Mouse (Mus musculus) neural tube, embryonic 13.5 days (tissue): Measurements from ENCODE around the gene Aff3. TPM values are rescaled to one million over a fixed set of nuclear protein-coding genes. Genes with fewer than 3 reads are reported as not detected.
A peak's percentile ranks its signal among the peaks of the same experiment; 100 is the strongest.

Experiments
- ATAC-seq: fragments of 200-750 bp; cut with Nextera tagmentation; 2 replicates; pipeline ENCODE4 v1.8.0; 2017; ENCODE audit warnings: low read depth, mild to moderate bottlenecking, moderate TSS enrichment, moderate library complexity
- H3K27ac ChIP-seq: fragments of 300-500 bp; sonication (generic); replicated peaks from 2 replicates; pipeline ENCODE4 v1.5.1; 2015; ENCODE audit warnings: moderate library complexity, mild to moderate bottlenecking, inconsistent platforms
- H3K27me3 ChIP-seq: fragments of 300-500 bp; sonication (generic); 2 replicates; pipeline ENCODE4 v1.6.1; 2015; ENCODE audit warnings: mild to moderate bottlenecking, inconsistent platforms
- H3K36me3 ChIP-seq: fragments of 300-500 bp; sonication (generic); 2 replicates; pipeline ENCODE4 v1.6.1; 2015; ENCODE audit warnings: mild to moderate bottlenecking, inconsistent platforms
- H3K4me1 ChIP-seq: fragments of 300-500 bp; sonication (generic); replicated peaks from 2 replicates; pipeline ENCODE4 v1.6.1; 2015; ENCODE audit warnings: inconsistent platforms
- H3K4me2 ChIP-seq: fragments of 300-500 bp; sonication (generic); 2 replicates; pipeline ENCODE4 v1.6.1; 2015; ENCODE audit warnings: inconsistent platforms, mild to moderate bottlenecking, moderate library complexity
- H3K4me3 ChIP-seq: fragments of 300-500 bp; sonication (generic); 2 replicates; pipeline ENCODE4 v1.5.1; 2015; ENCODE audit warnings: mild to moderate bottlenecking, inconsistent platforms
- H3K9ac ChIP-seq: fragments of 300-500 bp; sonication (generic); 2 replicates; pipeline ENCODE4 v1.6.1; 2015; ENCODE audit warnings: moderate library complexity, mild to moderate bottlenecking, inconsistent platforms
- H3K9me3 ChIP-seq: fragments of 300-500 bp; sonication (generic); 2 replicates; pipeline ENCODE4 v1.6.1; 2016; ENCODE audit warnings: inconsistent platforms
- WGBS: fragments of 180-500 bp; shearing (Covaris S2); methylation state at CpG from one replicate; pipeline ENCODE4 v1.1.7; 2015; 5-methylcytosine and 5-hydroxymethylcytosine counted together
- polyA plus RNA-seq: library from polyadenylated mRNA; unstranded; fragments of >200 nt; fragmentation: Nextera tagmentation; extraction: Ambion mirVana; gene quantifications from 2 replicates; pipeline ENCODE4 v1.2.1, GENCODE M21; 2015

Aff3 gene
- polyA plus RNA-seq, 1 experiment from 2014 or later: 32.1 TPM

DNA sequence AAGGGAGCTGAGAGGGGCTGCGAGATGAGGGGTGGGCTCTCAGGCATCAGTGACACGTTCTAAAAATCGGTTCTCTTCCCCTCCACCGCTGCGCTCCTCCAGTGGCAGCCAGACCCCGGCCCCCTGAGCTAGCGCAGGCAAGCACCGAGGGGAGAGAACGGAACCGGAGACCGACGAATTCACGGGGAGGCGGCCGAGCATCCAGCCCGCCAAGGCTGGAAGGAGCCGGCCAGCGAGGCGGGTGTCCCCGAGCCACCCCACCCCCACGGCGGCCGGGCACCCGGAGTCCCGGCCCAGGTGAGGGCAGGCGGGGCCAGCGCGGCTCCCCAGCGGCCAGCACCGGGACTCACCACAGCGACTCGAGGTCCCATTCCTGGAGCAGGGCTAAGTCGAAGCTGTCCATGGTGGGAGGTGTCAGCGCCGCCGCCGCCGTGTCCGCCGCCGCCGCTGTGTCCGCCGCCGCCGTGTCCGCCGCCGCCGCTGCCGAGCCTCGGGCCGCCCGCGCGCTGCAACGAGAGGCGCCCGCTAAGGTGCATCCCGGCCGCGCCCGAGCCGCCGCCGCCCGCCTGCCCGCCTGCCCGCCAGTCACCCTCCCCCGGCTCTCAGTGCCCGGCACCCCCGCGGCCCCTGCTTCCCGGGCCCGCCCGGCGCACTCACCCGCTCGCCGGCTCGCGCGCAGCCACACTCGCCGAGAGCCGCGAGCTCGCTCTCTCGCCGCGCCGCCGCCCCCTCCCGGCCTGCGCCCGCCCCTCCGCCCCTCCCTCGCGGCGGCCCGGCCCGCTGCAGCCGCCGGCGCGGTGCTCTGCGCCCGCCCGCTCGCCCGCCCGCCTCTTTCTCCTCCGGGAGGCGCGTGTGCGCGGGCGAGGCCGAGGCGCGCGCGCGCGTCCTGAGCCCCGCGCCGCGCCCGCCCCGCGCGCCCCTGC is 37.8 kb downstream of the Aff3 start:
- ATAC-seq: peak; percentile 89
- peak overlapping the region; percentile 84 for H3K4me2 ChIP-seq
- H3K36me3 ChIP-seq: 0 out of 2 replicates have a peak, but pooled peaks cover 4% of the 10 kb centered on the region
- H3K9me3 ChIP-seq: no peaks in the 10 kb centered on the region
- peak overlapping the region; percentile 98 for H3K27ac ChIP-seq
- peak overlapping the region; percentile 97 for H3K9ac ChIP-seq
- WGBS: under 1% methylated on average over 65 of the region's 133 CpGs
- peak overlapping the region; percentile 93 for H3K4me3 ChIP-seq
- peaks cover 77% of the 10 kb centered on the region for H3K4me1 ChIP-seq
- H3K27me3 ChIP-seq: 0 out of 2 replicates have a peak, but pooled peaks cover 2% of the 10 kb centered on the region

DNA sequence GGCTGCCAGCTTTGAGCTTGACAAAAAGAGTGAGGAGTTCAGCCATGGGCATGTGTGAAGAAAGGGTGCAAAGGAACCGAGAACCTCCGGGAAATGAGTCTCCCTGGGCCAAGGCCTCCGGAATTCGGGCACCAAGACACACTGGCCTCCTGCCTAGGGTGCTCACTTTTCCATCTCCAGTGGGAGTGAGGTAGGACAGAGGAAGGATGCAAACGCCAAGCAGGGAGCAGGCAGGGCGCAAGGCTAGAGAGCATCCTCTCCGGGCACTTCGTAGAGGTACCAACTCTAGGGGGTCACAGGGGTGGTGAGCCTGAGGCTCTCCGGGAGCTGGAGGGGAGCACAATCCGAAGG is 38.4 kb downstream of the Aff3 start:
- peak overlapping the region; percentile 84 for H3K4me2 ChIP-seq
- H3K4me1 ChIP-seq: peaks cover 77% of the 10 kb centered on the region
- no peaks in the 10 kb centered on the region for H3K9me3 ChIP-seq
- 0 out of 2 replicates have a peak, but pooled peaks cover 2% of the 10 kb centered on the region for H3K27me3 ChIP-seq
- H3K9ac ChIP-seq: peak overlapping the region; percentile 97
- H3K4me3 ChIP-seq: peak overlapping the region; percentile 93
- peak; percentile 28 for ATAC-seq
- WGBS: 0% methylated on average over 10 of the region's 10 CpGs
- H3K36me3 ChIP-seq: peaks cover 9% of the 10 kb centered on the region; the same call in 1 of the 2 replicates
- H3K27ac ChIP-seq: peak overlapping the region; percentile 98

DNA sequence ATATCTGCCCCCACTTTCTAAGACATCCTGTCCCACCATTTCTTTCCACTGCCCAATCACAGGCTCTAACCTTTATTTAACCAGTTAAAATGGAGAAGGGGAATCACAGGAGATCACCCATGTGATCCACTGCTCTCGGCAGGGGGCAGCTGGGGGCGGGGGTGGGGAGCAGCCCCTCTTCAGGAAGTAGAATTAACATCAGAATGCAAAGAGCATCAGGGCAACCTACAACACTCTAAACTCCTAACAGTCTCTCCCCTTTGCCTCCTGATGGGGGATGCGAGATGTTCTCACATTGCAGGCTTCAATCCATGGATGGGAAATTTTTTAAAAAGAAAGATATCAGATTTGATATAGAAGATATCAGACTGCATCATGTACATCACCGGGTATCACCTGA is 42.9 kb downstream of the Aff3 start:
- Histone ChIP-seq H3K4me1 (peaks cover 68% of the 10 kb centered on the region), H3K9ac (no peak overlapping the region), H3K4me2 (no peak overlapping the region), H3K27ac (no peak overlapping the region), H3K27me3 (no peaks in the 10 kb centered on the region), H3K9me3 (no peaks in the 10 kb centered on the region), H3K4me3 (no peak overlapping the region), H3K36me3 (peaks cover 17% of the 10 kb centered on the region)
- no peak for ATAC-seq
- WGBS: 39% methylated on average over 4 of the region's 4 CpGs

DNA sequence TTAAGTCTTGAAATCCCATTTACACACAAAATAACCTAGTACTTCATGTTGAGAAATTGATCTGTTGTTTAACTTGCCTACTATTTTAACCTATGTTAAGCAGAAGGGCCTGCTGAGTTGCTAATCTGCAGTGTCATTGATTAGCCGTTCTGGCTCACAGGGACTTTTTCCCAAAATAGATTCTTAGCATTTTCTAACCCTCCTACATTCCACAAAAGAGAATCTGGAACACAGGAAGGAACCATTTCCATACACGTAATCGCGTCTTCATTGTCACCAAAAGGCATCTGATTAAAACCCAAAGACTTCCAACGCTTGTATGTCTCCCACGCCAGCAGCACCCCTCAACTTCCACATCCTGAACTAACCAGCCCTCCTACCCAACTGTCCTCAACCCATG is 44.4 kb downstream of the Aff3 start:
- Histone ChIP-seq H3K4me3 (no peak overlapping the region), H3K27me3 (no peaks in the 10 kb centered on the region), H3K9me3 (no peaks in the 10 kb centered on the region), H3K9ac (no peak overlapping the region), H3K4me1 (peaks cover 70% of the 10 kb centered on the region), H3K4me2 (no peak overlapping the region), H3K27ac (no peak overlapping the region), H3K36me3 (peaks cover 17% of the 10 kb centered on the region)
- ATAC-seq: no peak
- 91% methylated on average over 6 of the region's 6 CpGs for WGBS

DNA sequence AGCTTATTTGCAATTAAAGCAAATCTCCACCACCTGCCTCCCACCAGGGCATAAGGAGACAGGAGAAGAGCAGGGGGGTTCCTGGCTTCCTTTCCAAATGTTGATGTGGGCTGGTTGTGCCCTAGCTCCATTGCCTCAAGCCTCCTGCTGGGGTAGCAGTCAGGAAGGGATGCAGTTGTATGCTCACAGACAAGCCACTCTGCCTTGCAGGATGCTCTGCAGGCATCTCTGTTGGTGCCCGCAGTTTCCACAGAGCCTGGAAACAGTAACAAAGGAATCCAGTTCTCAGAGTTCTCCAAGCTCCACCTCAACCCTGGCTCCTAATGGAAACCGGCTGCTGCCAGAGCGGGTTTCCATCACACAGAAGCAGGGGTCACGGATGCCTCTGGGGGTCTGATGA is 58.0 kb downstream of the Aff3 start:
- 8% methylated on average over 4 of the region's 4 CpGs for WGBS
- Histone ChIP-seq H3K4me1 (peaks cover 26% of the 10 kb centered on the region), H3K9ac (peak overlapping the region; percentile 47), H3K4me3 (no peak overlapping the region), H3K4me2 (no peak overlapping the region), H3K27ac (peak overlapping the region; percentile 87), H3K27me3 (no peaks in the 10 kb centered on the region), H3K36me3 (no peaks in the 10 kb centered on the region), H3K9me3 (no peaks in the 10 kb centered on the region)
- ATAC-seq: peak; percentile 79

DNA sequence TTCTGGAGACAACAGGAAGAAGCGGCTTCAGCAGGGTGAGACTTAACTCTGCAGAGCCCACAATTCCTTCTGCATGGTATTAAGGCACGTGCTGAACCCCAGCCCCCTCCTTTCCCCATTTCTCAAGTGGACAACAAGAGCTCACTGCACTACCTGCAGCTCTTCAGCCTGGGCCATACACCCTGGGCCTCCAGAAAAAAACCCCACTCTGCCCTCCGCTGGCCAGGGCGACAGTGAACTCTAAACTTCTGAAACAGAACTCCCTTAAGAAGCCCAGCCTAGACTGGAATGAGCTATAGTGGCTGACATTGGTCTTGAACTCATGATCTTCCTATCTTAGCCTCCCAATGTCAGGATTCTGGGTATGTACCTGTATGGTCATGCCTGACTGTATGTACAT is 59.3 kb downstream of the Aff3 start:
- Histone ChIP-seq H3K4me2 (no peak overlapping the region), H3K36me3 (no peaks in the 10 kb centered on the region), H3K27me3 (no peaks in the 10 kb centered on the region), H3K9ac (no peak overlapping the region), H3K27ac (no peak overlapping the region), H3K9me3 (no peaks in the 10 kb centered on the region), H3K4me3 (no peak overlapping the region), H3K4me1 (peaks cover 39% of the 10 kb centered on the region)
- WGBS: 81% methylated on average over 4 of the region's 4 CpGs
- no peak for ATAC-seq

DNA sequence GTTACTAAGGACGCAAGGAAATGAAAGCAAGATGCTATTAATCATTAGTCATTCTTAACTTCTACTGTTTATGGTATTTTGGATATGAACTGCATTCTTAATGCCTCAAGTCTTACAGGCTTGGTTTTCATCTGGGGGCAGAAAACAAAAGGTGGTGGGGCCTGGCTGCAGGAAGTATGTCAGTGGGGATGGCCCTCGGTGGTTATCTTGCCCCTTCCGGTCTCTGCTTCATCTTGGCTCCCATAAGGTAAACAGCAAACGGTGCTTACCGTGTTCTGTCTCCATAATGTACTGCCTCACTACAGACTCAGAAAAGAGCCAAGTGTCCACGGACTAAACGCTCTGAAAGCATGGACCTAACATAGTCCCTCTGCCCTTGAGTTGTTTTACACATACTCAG is 60.1 kb downstream of the Aff3 start:
- H3K27ac ChIP-seq: no peak overlapping the region
- H3K27me3 ChIP-seq: no peaks in the 10 kb centered on the region
- H3K4me3 ChIP-seq: no peak overlapping the region
- no peaks in the 10 kb centered on the region for H3K9me3 ChIP-seq
- no peak for ATAC-seq
- H3K4me1 ChIP-seq: peaks cover 40% of the 10 kb centered on the region
- no peak overlapping the region for H3K4me2 ChIP-seq
- H3K36me3 ChIP-seq: no peaks in the 10 kb centered on the region
- H3K9ac ChIP-seq: no peak overlapping the region
- WGBS: 90% methylated on average over 7 of the region's 7 CpGs

DNA sequence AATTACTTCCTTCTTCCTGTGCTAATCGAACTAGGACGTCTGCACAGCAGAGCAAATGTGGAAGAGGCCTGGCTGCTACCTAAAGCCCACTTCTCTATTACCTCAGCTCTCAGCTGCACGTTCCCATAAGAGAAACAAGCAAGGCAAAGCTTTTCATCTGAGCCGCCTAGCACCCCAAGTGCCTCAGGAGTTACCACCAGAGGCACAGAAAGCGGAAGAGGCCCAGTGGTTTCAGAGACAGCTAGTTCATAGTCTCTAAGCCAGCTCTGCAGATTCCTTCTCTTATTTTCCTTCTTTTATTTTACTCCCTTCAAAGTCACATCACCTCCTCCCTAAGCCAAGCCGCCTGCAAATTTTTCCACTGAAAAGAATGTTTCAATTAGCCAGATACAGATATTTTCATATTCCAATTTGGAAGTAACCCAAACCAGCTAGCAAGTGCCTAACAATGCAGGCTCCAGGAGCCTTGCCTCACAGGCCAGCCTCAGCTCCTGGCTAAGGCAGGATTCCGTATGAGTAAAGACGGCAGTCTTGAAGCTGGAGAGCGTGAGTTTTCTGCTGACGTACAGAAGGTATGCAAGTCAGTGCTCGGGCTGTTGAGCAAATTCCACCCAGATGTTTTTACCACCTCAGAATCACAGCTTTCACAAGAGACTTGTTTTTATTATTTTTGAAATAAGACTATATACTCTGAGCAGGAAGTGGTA is 62.8 kb downstream of the Aff3 start:
- H3K27me3 ChIP-seq: no peaks in the 10 kb centered on the region
- no peaks in the 10 kb centered on the region for H3K36me3 ChIP-seq

DNA sequence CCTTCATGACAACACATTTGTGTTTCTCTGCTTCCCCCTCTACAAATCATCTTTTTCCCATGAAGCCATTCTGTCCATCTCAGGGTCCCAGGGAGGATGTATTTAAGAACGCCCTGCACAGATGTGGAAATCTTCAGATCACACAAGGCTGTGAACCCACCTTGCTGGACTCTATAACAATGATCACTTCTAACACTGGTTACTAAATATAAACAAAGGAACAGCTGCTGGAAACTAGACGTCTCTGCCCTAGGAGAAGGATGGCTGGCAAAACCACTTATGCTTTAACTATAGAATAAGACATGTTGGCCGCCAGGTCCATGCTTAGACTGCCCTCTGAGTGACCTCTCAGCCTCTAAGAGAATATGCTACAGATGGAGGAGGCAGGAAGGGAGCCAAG is 69.4 kb downstream of the Aff3 start:
- Histone ChIP-seq H3K9ac (no peak overlapping the region), H3K27ac (no peak overlapping the region), H3K4me3 (no peak overlapping the region), H3K4me2 (no peak overlapping the region), H3K4me1 (peaks cover 50% of the 10 kb centered on the region), H3K36me3 (no peaks in the 10 kb centered on the region), H3K27me3 (no peaks in the 10 kb centered on the region), H3K9me3 (no peaks in the 10 kb centered on the region)
- no peak for ATAC-seq
- whole genome bisulfite sequencing: 67% methylated on average over 3 of the region's 3 CpGs

More for the DNA sequence above, 62.8 kb downstream of the Aff3 start:
- Histone ChIP-seq H3K9me3 (no peaks in the 10 kb centered on the region), H3K4me1 (peaks cover 38% of the 10 kb centered on the region), H3K4me3 (no peak overlapping the region), H3K4me2 (no peak overlapping the region), H3K9ac (no peak overlapping the region), H3K27ac (peak overlapping the region; percentile 20; the same call in 1 of the 2 replicates)
- ATAC-seq: no peak
- WGBS: 82% methylated on average over 11 of the region's 11 CpGs

DNA sequence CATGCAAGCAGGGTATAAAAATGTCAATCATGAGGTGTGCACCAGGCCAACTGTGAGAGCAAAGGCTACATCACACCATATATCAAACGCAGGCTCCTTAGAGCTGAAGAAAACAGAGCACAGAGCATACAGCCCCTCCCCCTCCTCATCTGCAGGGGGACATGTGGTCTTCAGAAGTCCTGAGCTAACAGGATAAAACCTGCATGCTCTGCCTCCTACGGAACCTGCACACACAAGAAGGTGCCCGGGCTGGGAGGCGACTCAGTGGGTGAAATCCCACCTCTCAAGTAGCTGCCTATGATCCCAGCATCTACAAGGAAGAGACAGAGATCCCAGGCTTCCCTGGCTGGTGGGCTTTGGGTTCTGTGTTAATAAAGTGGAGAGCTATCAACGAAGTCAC is 70.0 kb downstream of the Aff3 start:
- Histone ChIP-seq H3K4me2 (no peak overlapping the region), H3K27ac (no peak overlapping the region; the same call in 1 of the 2 replicates), H3K36me3 (no peaks in the 10 kb centered on the region), H3K4me3 (no peak overlapping the region), H3K27me3 (no peaks in the 10 kb centered on the region), H3K9ac (no peak overlapping the region), H3K9me3 (no peaks in the 10 kb centered on the region), H3K4me1 (peaks cover 50% of the 10 kb centered on the region)
- WGBS: 78% methylated on average over 5 of the region's 5 CpGs
- no peak; the same call in 1 of the 2 replicates for ATAC-seq

DNA sequence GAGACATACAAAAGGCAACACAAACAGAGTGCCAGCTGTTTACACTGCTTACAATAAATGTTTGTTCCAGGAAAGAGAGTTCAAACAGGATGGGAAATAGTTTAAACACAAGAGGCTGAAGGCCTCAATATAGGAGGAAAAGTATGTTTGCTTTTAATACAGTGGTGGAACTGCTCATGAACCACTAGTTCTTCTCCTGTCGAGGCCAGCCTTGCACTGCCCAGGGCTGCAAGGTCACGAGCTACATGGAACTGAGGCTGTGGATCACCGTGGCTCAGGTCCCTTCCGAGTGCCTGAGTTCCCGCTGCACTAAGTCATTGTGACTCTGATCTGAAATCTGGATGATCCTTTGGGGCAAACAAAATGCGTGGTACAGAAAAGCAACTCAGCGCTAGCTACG is 73.6 kb downstream of the Aff3 start:
- 69% methylated on average over 8 of the region's 8 CpGs for WGBS
- no peaks in the 10 kb centered on the region for H3K36me3 ChIP-seq
- ATAC-seq: no peak
- H3K27ac ChIP-seq: peak overlapping the region; percentile 43
- no peak overlapping the region for H3K4me2 ChIP-seq
- peaks cover 78% of the 10 kb centered on the region for H3K4me1 ChIP-seq
- no peaks in the 10 kb centered on the region for H3K9me3 ChIP-seq
- no peak overlapping the region for H3K4me3 ChIP-seq
- H3K27me3 ChIP-seq: no peaks in the 10 kb centered on the region
- H3K9ac ChIP-seq: 0 out of 2 replicates have a peak overlapping the region, but pooled peaks have one; percentile 2

DNA sequence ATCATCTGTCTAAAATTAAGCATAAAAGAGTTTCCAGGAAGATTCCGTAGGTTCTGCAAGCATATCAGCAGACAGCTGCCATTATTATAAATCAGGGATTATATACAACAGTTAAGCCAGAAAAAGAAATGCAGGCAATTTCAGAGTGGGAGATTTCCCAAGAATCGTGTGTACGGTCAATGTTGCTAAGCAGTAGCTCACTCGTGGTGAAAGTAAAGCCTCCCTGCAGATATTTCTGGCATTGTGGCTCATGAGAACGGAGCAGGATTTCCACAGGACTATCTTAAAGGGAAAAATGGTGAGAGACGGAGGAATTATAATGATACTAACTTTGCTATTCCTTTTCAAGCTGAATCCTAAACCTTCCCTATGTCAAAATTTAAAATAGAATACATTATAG is 76.0 kb downstream of the Aff3 start:
- H3K4me1 ChIP-seq: peaks cover 56% of the 10 kb centered on the region
- H3K27me3 ChIP-seq: no peaks in the 10 kb centered on the region
- H3K4me3 ChIP-seq: no peak overlapping the region
- H3K27ac ChIP-seq: peak overlapping the region; percentile 52; the same call in 1 of the 2 replicates
- no peaks in the 10 kb centered on the region for H3K9me3 ChIP-seq
- H3K9ac ChIP-seq: no peak overlapping the region
- 0 out of 2 replicates have a peak, but pooled peaks cover 5% of the 10 kb centered on the region for H3K36me3 ChIP-seq
- no peak overlapping the region for H3K4me2 ChIP-seq
- WGBS: 68% methylated on average over 6 of the region's 6 CpGs
- ATAC-seq: no peak
